Mouse (Mus musculus) MEL (cell line): ENCODE results near the gene Fyn. TPM values are rescaled to one million over a fixed set of nuclear protein-coding genes. Genes with fewer than 3 reads are reported as not detected.

Experiments used
- DNase-seq: peaks from one replicate; pipeline ENCODE4 v3.0.0; 2011; ENCODE audit warnings: low read depth, low spot score
- H3K27ac ChIP-seq: 2 replicates; pipeline ENCODE4 v1.5.1; 2012; ENCODE audit warnings: low read depth, mild to moderate bottlenecking, control low read depth, low read length, moderate library complexity; ENCODE audit not compliant: control insufficient read depth
- H3K27me3 ChIP-seq, 2 experiments: fragments of 150-350 bp in 1 of 2; sonication (generic) in 1 of 2; 2 replicates each; pipeline ENCODE4 v1.6.1; 2012; ENCODE audit warnings: low read length in 2 of 2, mild to moderate bottlenecking in 2 of 2, improper control_type of control experiment in 1 of 2, moderate library complexity in 1 of 2; ENCODE audit not compliant: insufficient read depth in 2 of 2, control insufficient read depth in 1 of 2
- H3K36me3 ChIP-seq, 2 experiments: 2 replicates each; pipeline ENCODE4 v1.6.1; 2012 to 2014; ENCODE audit warnings: low read length in 2 of 2, improper control_type of control experiment in 1 of 2, inconsistent platforms in 1 of 2, mild to moderate bottlenecking in 1 of 2; ENCODE audit not compliant: insufficient read depth in 2 of 2, control insufficient read depth in 1 of 2
- H3K4me1 ChIP-seq, 2 experiments: fragments of 150-350 bp in 1 of 2; sonication (generic) in 1 of 2; 2 replicates each; pipeline ENCODE4 v1.6.1; 2012; ENCODE audit warnings: low read length in 2 of 2, improper control_type of control experiment in 1 of 2, mild to moderate bottlenecking in 1 of 2; ENCODE audit not compliant: insufficient read depth in 2 of 2, control insufficient read depth in 1 of 2
- H3K4me3 ChIP-seq, 2 experiments: fragments of 150-350 bp in 1 of 2; sonication (generic) in 1 of 2; 2 replicates each; pipeline ENCODE4 v1.5.1; 2012; ENCODE audit warnings: low read depth in 2 of 2, low read length in 2 of 2, mild to moderate bottlenecking in 2 of 2, moderate library complexity in 2 of 2, control low read depth in 1 of 2, improper control_type of control experiment in 1 of 2; ENCODE audit not compliant: control insufficient read depth in 1 of 2, insufficient read depth in 1 of 2
- H3K79me2 ChIP-seq: 2 replicates; pipeline ENCODE4 v1.6.1; 2012; ENCODE audit warnings: mild to moderate bottlenecking, low read length, moderate library complexity; ENCODE audit not compliant: control insufficient read depth, poor library complexity, insufficient read depth
- H3K9ac ChIP-seq: 2 replicates; pipeline ENCODE4 v1.6.1; 2012; ENCODE audit warnings: low read depth, mild to moderate bottlenecking, control low read depth, low read length, moderate library complexity; ENCODE audit not compliant: control insufficient read depth, poor library complexity, severe bottlenecking
- H3K9me3 ChIP-seq: fragments of 150-350 bp; sonication (generic); replicated peaks from 2 replicates; pipeline ENCODE4 v1.6.1; 2012; ENCODE audit warnings: mild to moderate bottlenecking, low read length, improper control_type of control experiment, moderate library complexity; ENCODE audit not compliant: insufficient read depth
- BHLHE40 ChIP-seq: IDR thresholded peaks from 2 replicates; pipeline ENCODE4 v1.6.1; 2012; ENCODE audit warnings: low read depth, mild to moderate bottlenecking, inconsistent platforms, low read length, improper control_type of control experiment, borderline replicate concordance
- CHD2 ChIP-seq: IDR thresholded peaks from 2 replicates; pipeline ENCODE4 v1.6.1; 2011; ENCODE audit warnings: low read length, improper control_type of control experiment
- CTCF ChIP-seq, 3 experiments: IDR thresholded peaks in 2 of 3; conservative IDR thresholded peaks in 1 of 3; 2 replicates each; pipeline ENCODE4 v1.5.1; 2011 to 2012; ENCODE audit warnings: low read length in 3 of 3, low read depth in 2 of 3, mild to moderate bottlenecking in 2 of 3, improper control_type of control experiment in 1 of 3, inconsistent platforms in 1 of 3, mixed read lengths in 1 of 3, moderate library complexity in 1 of 3; ENCODE audit not compliant: control insufficient read depth in 1 of 3, insufficient read depth in 1 of 3, poor library complexity in 1 of 3, severe bottlenecking in 1 of 3
- ELF1 ChIP-seq: IDR thresholded peaks from 2 replicates; pipeline ENCODE4 v1.6.1; 2014; ENCODE audit warnings: low read depth, mild to moderate bottlenecking, inconsistent platforms, low read length, improper control_type of control experiment, moderate library complexity
- EP300 ChIP-seq, 2 experiments: IDR thresholded peaks; 2 replicates each; pipeline ENCODE4 v1.6.1; 2011; ENCODE audit warnings: improper control_type of control experiment in 2 of 2, low read length in 2 of 2, low read depth in 1 of 2, mild to moderate bottlenecking in 1 of 2
- ETS1 ChIP-seq: IDR thresholded peaks from 2 replicates; pipeline ENCODE4 v1.6.1; 2012; ENCODE audit warnings: low read depth, mild to moderate bottlenecking, inconsistent platforms, low read length, improper control_type of control experiment, moderate library complexity
- GABPA ChIP-seq: IDR thresholded peaks from 2 replicates; pipeline ENCODE4 v1.6.1; 2012; ENCODE audit warnings: low read depth, mild to moderate bottlenecking, inconsistent platforms, low read length, improper control_type of control experiment, moderate library complexity
- KAT2A ChIP-seq: conservative IDR thresholded peaks from 2 replicates; pipeline ENCODE4 v1.6.1; 2012; ENCODE audit warnings: low read depth, low read length, improper control_type of control experiment, inconsistent platforms
- MAFK ChIP-seq: IDR thresholded peaks from 2 replicates; pipeline ENCODE4 v1.6.1; 2011; ENCODE audit warnings: low read depth, mild to moderate bottlenecking, low read length, improper control_type of control experiment, borderline replicate concordance
- MAX ChIP-seq: IDR thresholded peaks from 2 replicates; pipeline ENCODE4 v1.6.1; 2011; ENCODE audit warnings: low read length, improper control_type of control experiment
- MXI1 ChIP-seq: IDR thresholded peaks from 2 replicates; pipeline ENCODE4 v1.6.1; 2011; ENCODE audit warnings: mild to moderate bottlenecking, low read depth, low read length, improper control_type of control experiment
- MYC ChIP-seq: IDR thresholded peaks from 2 replicates; pipeline ENCODE4 v1.6.1; 2011; ENCODE audit warnings: low read depth, mild to moderate bottlenecking, low read length, improper control_type of control experiment, moderate library complexity
- NRF1 ChIP-seq: IDR thresholded peaks from 2 replicates; pipeline ENCODE4 v1.6.1; 2014; ENCODE audit warnings: low read depth, mild to moderate bottlenecking, inconsistent platforms, low read length, improper control_type of control experiment, moderate library complexity; ENCODE audit not compliant: poor library complexity, insufficient read depth, severe bottlenecking
- POLR2A ChIP-seq, 2 experiments: IDR thresholded peaks; 2 replicates each; pipeline ENCODE4 v1.6.1; 2011 to 2012; ENCODE audit warnings: low read length in 2 of 2, mild to moderate bottlenecking in 2 of 2, control low read depth in 1 of 2, improper control_type of control experiment in 1 of 2, low read depth in 1 of 2, moderate library complexity in 1 of 2; ENCODE audit not compliant: control insufficient read depth in 1 of 2, insufficient read depth in 1 of 2, poor library complexity in 1 of 2
- POLR2AphosphoS2 ChIP-seq: IDR thresholded peaks from 2 replicates; pipeline ENCODE4 v1.6.1; 2011; ENCODE audit warnings: low read length, improper control_type of control experiment
- POLR2AphosphoS5 ChIP-seq: IDR thresholded peaks from 2 replicates; pipeline ENCODE4 v1.6.1; 2012; ENCODE audit warnings: low read depth, borderline replicate concordance, mild to moderate bottlenecking, inconsistent platforms, low read length, moderate library complexity, mixed read lengths
- RAD21 ChIP-seq: IDR thresholded peaks from 2 replicates; pipeline ENCODE4 v1.6.1; 2011; ENCODE audit warnings: mild to moderate bottlenecking, low read depth, low read length, improper control_type of control experiment
- RCOR1 ChIP-seq: IDR thresholded peaks from 2 replicates; pipeline ENCODE4 v1.6.1; 2012; ENCODE audit warnings: low read depth, mild to moderate bottlenecking, inconsistent platforms, low read length, improper control_type of control experiment
- SIN3A ChIP-seq: IDR thresholded peaks from 2 replicates; pipeline ENCODE4 v1.6.1; 2012; ENCODE audit warnings: low read length, improper control_type of control experiment, inconsistent platforms
- TBP ChIP-seq: IDR thresholded peaks from 2 replicates; pipeline ENCODE4 v1.8.0; 2011; ENCODE audit warnings: low read depth, low read length, improper control_type of control experiment
- USF1 ChIP-seq: IDR thresholded peaks from 2 replicates; pipeline ENCODE4 v1.6.1; 2014; ENCODE audit warnings: low read depth, mild to moderate bottlenecking, inconsistent platforms, low read length, improper control_type of control experiment, moderate library complexity
- USF2 ChIP-seq, 2 experiments: IDR thresholded peaks; 2 replicates each; pipeline ENCODE4 v1.6.1; 2011 to 2012; ENCODE audit warnings: improper control_type of control experiment in 2 of 2, low read length in 2 of 2, borderline replicate concordance in 1 of 2, inconsistent platforms in 1 of 2, low read depth in 1 of 2, mild to moderate bottlenecking in 1 of 2; ENCODE audit not compliant: insufficient read depth in 1 of 2
- ZC3H11A ChIP-seq: IDR thresholded peaks from 2 replicates; pipeline ENCODE4 v1.6.1; 2012; ENCODE audit warnings: low read depth, mild to moderate bottlenecking, inconsistent platforms, low read length, improper control_type of control experiment
- ZKSCAN1 ChIP-seq: IDR thresholded peaks from 2 replicates; pipeline ENCODE4 v1.6.1; 2012; ENCODE audit warnings: low read depth, mild to moderate bottlenecking, inconsistent platforms, low read length, improper control_type of control experiment, moderate library complexity
- ZMIZ1 ChIP-seq: IDR thresholded peaks from 2 replicates; pipeline ENCODE4 v1.6.1; 2012; ENCODE audit warnings: low read depth, mild to moderate bottlenecking, inconsistent platforms, low read length, improper control_type of control experiment, moderate library complexity
- polyA plus RNA-seq, 2 experiments: library from polyadenylated mRNA; stranded (reverse) in 1 of 2; unstranded in 1 of 2; fragments of >175 nt in 1 of 2; fragments of >200 nt in 1 of 2; gene quantifications; 2 replicates each; pipeline versions ENCODE4 v1.2.1 to v1.2.4; 2012; ENCODE audit warnings: low replicate concordance in 2 of 2, low read depth in 1 of 2; ENCODE audit not compliant: insufficient read length in 2 of 2, insufficient read depth in 1 of 2, missing spikeins in 1 of 2
- total RNA-seq: library from RNA; depleted of rRNA; stranded (reverse); fragments of 300-350 nt; gene quantifications from 2 replicates; pipeline ENCODE4 v1.2.3, GENCODE M21; 2012

The Fyn gene
- total and polyA plus RNA-seq, 3 experiments, result 0.03 TPM; not detected in 2

- Histone ChIP-seq H3K36me3 (no peaks in the 10 kb centered on the region), H3K27ac (no peak overlapping the region), H3K9me3 (no peaks in the 10 kb centered on the region), H3K9ac (no peak overlapping the region), H3K4me3 (no peak overlapping the region), H3K79me2 (no peaks in the 10 kb centered on the region), H3K4me1 (no peaks in the 10 kb centered on the region), H3K27me3 (no peaks in the 10 kb centered on the region)
- no peak for DNase-seq
- no peak for TF ChIP-seq ELF1
- TF ChIP-seq USF1, result no peak
- no peak for TF ChIP-seq TBP
- TF ChIP-seq NRF1, result no peak
- TF ChIP-seq POLR2A (IDR thresholded peaks at IDR 0.05; ENCODE audit: control insufficient read depth in 1 of 2, insufficient read depth in 1 of 2, low read depth in 1 of 2, low read length in 2 of 2, poor library complexity in 1 of 2), result no peak
- TF ChIP-seq KAT2A, result no peak
- no peak for TF ChIP-seq CHD2
Observed at GRCm38 (mm10) chr10:39508801-39509200, 140.1 kb downstream of the Fyn start.

GRCm38 (mm10) chr10:39509937-39510336 lies 141.3 kb downstream of the Fyn start:
- H3K27me3 ChIP-seq, result no peaks in the 10 kb centered on the region

GRCm38 (mm10) chr10:39512631-39513314 lies 144.1 kb downstream of the Fyn start:
- no peak for DNase-seq
- Histone ChIP-seq H3K27ac (no peak overlapping the region), H3K9me3 (no peaks in the 10 kb centered on the region), H3K79me2 (no peaks in the 10 kb centered on the region), H3K4me1 (no peaks in the 10 kb centered on the region), H3K27me3 (no peaks in the 10 kb centered on the region), H3K9ac (no peak overlapping the region), H3K4me3 (no peak overlapping the region), H3K36me3 (no peaks in the 10 kb centered on the region)
- TF ChIP-seq RCOR1 (no peak), ZC3H11A (no peak), ETS1 (no peak), MXI1 (no peak), POLR2AphosphoS2 (no peak), GABPA (no peak), CTCF (IDR thresholded peaks at IDR 0.05 in 2 of 3, conservative IDR thresholded peaks at IDR 0.05 in 1 of 3; ENCODE audit: control insufficient read depth in 1 of 3, insufficient read depth in 1 of 3, low read depth in 2 of 3, low read length in 3 of 3, poor library complexity in 1 of 3, severe bottlenecking in 1 of 3) (no peak), MAX (no peak), EP300 (IDR thresholded peaks at IDR 0.05; ENCODE audit: low read depth in 1 of 2, low read length in 2 of 2) (no peak), NRF1 (no peak)

More at GRCm38 (mm10) chr10:39509937-39510336, 141.3 kb downstream of the Fyn start:
- DNase-seq, result no peak
- Histone ChIP-seq H3K9ac (no peak overlapping the region), H3K9me3 (no peaks in the 10 kb centered on the region), H3K4me1 (no peaks in the 10 kb centered on the region), H3K36me3 (no peaks in the 10 kb centered on the region), H3K4me3 (no peak overlapping the region), H3K27ac (no peak overlapping the region), H3K79me2 (no peaks in the 10 kb centered on the region)
- no peak for TF ChIP-seq MXI1
- TF ChIP-seq USF2 (IDR thresholded peaks at IDR 0.05; ENCODE audit: borderline replicate concordance in 1 of 2, insufficient read depth in 1 of 2, low read depth in 1 of 2, low read length in 2 of 2), result no peak
- TF ChIP-seq ETS1, result no peak
- TF ChIP-seq ZMIZ1, result no peak
- no peak for TF ChIP-seq RAD21
- TF ChIP-seq POLR2AphosphoS5, result no peak
- TF ChIP-seq MAFK, result no peak
- TF ChIP-seq SIN3A, result no peak
- no peak for TF ChIP-seq USF1
- TF ChIP-seq ZKSCAN1, result no peak
- no peak for TF ChIP-seq BHLHE40
- no peak for TF ChIP-seq MYC
